Comparison of ENCODE assay signal across 16 mouse cellular contexts in genomic region chr6:144600351-144600750, GRCm38 (mm10).
"Had no signal": no experiment of that assay in that cellular context is flagged by ENCODE, and none has a peak within 500 bp of the region (broad histone marks: within the 10 kb centered on the region; RNA-seq: fewer than 3 reads in every experiment).

No protein-coding gene starts in this region.

- H3K4me2 ChIP-seq: neural tube, embryonic 13.5 days; neural tube, embryonic 15.5 days; stomach, embryonic 15.5 days had no signal

- DNase-seq: retina, postnatal 1 day; right cerebral cortex, adult 18-20 months; right cerebral cortex, postnatal 14 days; right cerebral cortex, postnatal 25 days; right cerebral cortex, postnatal 4 days; spleen, adult 18-20 months; thymus, adult 18-20 months; thymus, adult 2 months; thymus, postnatal 14 days; thymus, postnatal 25 days; thymus, postnatal 36 days; thymus, postnatal 4 days had no signal

- H3K4me3 ChIP-seq: neural tube, embryonic 13.5 days; neural tube, embryonic 15.5 days; stomach, embryonic 15.5 days had no signal

- H3K9ac ChIP-seq: neural tube, embryonic 13.5 days; neural tube, embryonic 15.5 days; stomach, embryonic 15.5 days had no signal

- H3K9me3 ChIP-seq: neural tube, embryonic 13.5 days; neural tube, embryonic 15.5 days; stomach, embryonic 15.5 days had no signal

- H3K27me3 ChIP-seq: neural tube, embryonic 13.5 days; neural tube, embryonic 15.5 days; stomach, embryonic 15.5 days had no signal

- H3K36me3 ChIP-seq: neural tube, embryonic 13.5 days; neural tube, embryonic 15.5 days; stomach, embryonic 15.5 days had no signal

- H3K27ac ChIP-seq: neural tube, embryonic 13.5 days; neural tube, embryonic 15.5 days; stomach, embryonic 15.5 days; stomach, postnatal 0 days had no signal
